Mouse (Mus musculus) forebrain, embryonic 12.5 days (tissue): ENCODE data around the gene Naaladl2. TPM values are rescaled to one million over a fixed set of nuclear protein-coding genes. Genes with fewer than 3 reads are reported as not detected.

Experiments used
- ATAC-seq: fragments of 200-750 bp; cut with Nextera tagmentation; 2 replicates; pipeline ENCODE4 v1.8.0; 2017; ENCODE audit warnings: moderate TSS enrichment; ENCODE audit not compliant: low FRiP score
- H3K27ac ChIP-seq: fragments of 300-500 bp; sonication (generic); 2 replicates; pipeline ENCODE4 v1.5.1; 2016; ENCODE audit warnings: mild to moderate bottlenecking
- H3K27me3 ChIP-seq: fragments of 300-500 bp; sonication (generic); 2 replicates; pipeline ENCODE4 v1.6.1; 2016; ENCODE audit warnings: mild to moderate bottlenecking
- H3K36me3 ChIP-seq: fragments of 300-500 bp; sonication (generic); replicated peaks from 2 replicates; pipeline ENCODE4 v1.6.1; 2016; ENCODE audit warnings: mild to moderate bottlenecking
- H3K4me1 ChIP-seq: fragments of 300-500 bp; sonication (generic); 2 replicates; pipeline ENCODE4 v1.6.1; 2016
- H3K4me2 ChIP-seq: fragments of 300-500 bp; sonication (generic); 2 replicates; pipeline ENCODE4 v1.6.1; 2016; ENCODE audit warnings: mild to moderate bottlenecking, moderate library complexity
- H3K4me3 ChIP-seq: fragments of 300-500 bp; sonication (generic); replicated peaks from 2 replicates; pipeline ENCODE4 v1.5.1; 2016; ENCODE audit warnings: mild to moderate bottlenecking
- H3K9ac ChIP-seq: fragments of 300-500 bp; sonication (generic); 2 replicates; pipeline ENCODE4 v1.6.1; 2016; ENCODE audit warnings: mild to moderate bottlenecking
- H3K9me3 ChIP-seq: fragments of 300-500 bp; sonication (generic); 2 replicates; pipeline ENCODE4 v1.6.1; 2016
- WGBS: fragments of 180-500 bp; shearing (Covaris S2); methylation state at CpG from one replicate; pipeline ENCODE4 v1.1.7; 2016; 5-methylcytosine and 5-hydroxymethylcytosine counted together
- polyA plus RNA-seq: library from polyadenylated mRNA; unstranded; fragments of >200 nt; fragmentation: Nextera tagmentation; extraction: Ambion mirVana; gene quantifications from 2 replicates; pipeline ENCODE4 v1.2.1, GENCODE M21; 2016

The Naaladl2 gene
- polyA plus RNA-seq, 1 experiment from 2014 or later, result 0.41 TPM

GRCm38 (mm10) chr3:23962961-23963621 lies 1181.0 kb downstream of the Naaladl2 start:
- H3K4me2 ChIP-seq, result no peak overlapping the region
- H3K4me3 ChIP-seq, result no peak overlapping the region
- no peaks in the 10 kb centered on the region for H3K9me3 ChIP-seq
- ATAC-seq, result no peak
- no peaks in the 10 kb centered on the region for H3K27me3 ChIP-seq
- H3K4me1 ChIP-seq, result no peaks in the 10 kb centered on the region
- no peak overlapping the region for H3K27ac ChIP-seq
- H3K36me3 ChIP-seq, result no peaks in the 10 kb centered on the region
- no peak overlapping the region for H3K9ac ChIP-seq

- no peaks in the 10 kb centered on the region for H3K27me3 ChIP-seq
- no peaks in the 10 kb centered on the region for H3K4me1 ChIP-seq
- H3K36me3 ChIP-seq, result no peaks in the 10 kb centered on the region
- H3K9me3 ChIP-seq, result no peaks in the 10 kb centered on the region
- no peak overlapping the region for H3K4me2 ChIP-seq
- WGBS, result 85% methylated on average over 2 of the region's 2 CpGs
- no peak overlapping the region for H3K27ac ChIP-seq
- no peak overlapping the region for H3K4me3 ChIP-seq
- ATAC-seq, result no peak
- no peak overlapping the region for H3K9ac ChIP-seq
These were observed 1197.9 kb downstream of the Naaladl2 start for GRCm38 (mm10) chr3:23946182-23946581.

- no peak overlapping the region for H3K27ac ChIP-seq
- no peak overlapping the region for H3K9ac ChIP-seq
- 41% methylated on average over 5 of the region's 5 CpGs for WGBS
- H3K9me3 ChIP-seq, result no peaks in the 10 kb centered on the region
- no peaks in the 10 kb centered on the region for H3K4me1 ChIP-seq
- H3K27me3 ChIP-seq, result no peaks in the 10 kb centered on the region
- no peaks in the 10 kb centered on the region for H3K36me3 ChIP-seq
- no peak overlapping the region for H3K4me3 ChIP-seq
- no peak overlapping the region for H3K4me2 ChIP-seq
- ATAC-seq, result peak; percentile 71; the same call in 1 of the 2 replicates
These were observed 1206.8 kb downstream of the Naaladl2 start for GRCm38 (mm10) chr3:23937299-23937698.

- ATAC-seq, result no peak
- Histone ChIP-seq H3K4me3 (no peak overlapping the region), H3K36me3 (no peaks in the 10 kb centered on the region), H3K4me1 (no peaks in the 10 kb centered on the region), H3K27ac (no peak overlapping the region), H3K27me3 (no peaks in the 10 kb centered on the region), H3K4me2 (no peak overlapping the region), H3K9ac (no peak overlapping the region), H3K9me3 (no peaks in the 10 kb centered on the region)
- 85% methylated on average over 4 of the region's 4 CpGs for WGBS
These were observed 1216.0 kb downstream of the Naaladl2 start for GRCm38 (mm10) chr3:23928097-23928496.

- ATAC-seq, result no peak
- Histone ChIP-seq H3K9me3 (no peaks in the 10 kb centered on the region), H3K36me3 (no peaks in the 10 kb centered on the region), H3K27ac (no peak overlapping the region), H3K4me1 (no peaks in the 10 kb centered on the region), H3K9ac (no peak overlapping the region), H3K4me3 (no peak overlapping the region), H3K27me3 (no peaks in the 10 kb centered on the region), H3K4me2 (no peak overlapping the region)
- WGBS, result 62% methylated on average over 1 of the region's 1 CpGs
These were observed 1236.4 kb downstream of the Naaladl2 start for GRCm38 (mm10) chr3:23907682-23908081.

- Histone ChIP-seq H3K27me3 (no peaks in the 10 kb centered on the region), H3K9ac (no peak overlapping the region), H3K4me2 (no peak overlapping the region), H3K27ac (no peak overlapping the region), H3K36me3 (no peaks in the 10 kb centered on the region), H3K4me3 (no peak overlapping the region), H3K4me1 (no peaks in the 10 kb centered on the region), H3K9me3 (no peaks in the 10 kb centered on the region)
- WGBS, result 88% methylated on average over 1 of the region's 1 CpGs
- no peak for ATAC-seq
These were observed 1278.4 kb downstream of the Naaladl2 start for GRCm38 (mm10) chr3:23865688-23866087.

- Histone ChIP-seq H3K4me2 (no peak overlapping the region), H3K27me3 (no peaks in the 10 kb centered on the region), H3K4me1 (no peaks in the 10 kb centered on the region), H3K9ac (no peak overlapping the region), H3K27ac (no peak overlapping the region), H3K4me3 (no peak overlapping the region), H3K9me3 (no peaks in the 10 kb centered on the region), H3K36me3 (no peaks in the 10 kb centered on the region)
- WGBS, result 81% methylated on average over 1 of the region's 1 CpGs
- ATAC-seq, result no peak
These were observed 1286.8 kb downstream of the Naaladl2 start for GRCm38 (mm10) chr3:23857275-23857674.

GRCm38 (mm10) chr3:23817585-23817984 lies 1326.5 kb downstream of the Naaladl2 start:
- H3K4me3 ChIP-seq, result no peak overlapping the region
- no peak overlapping the region for H3K9ac ChIP-seq
- no peaks in the 10 kb centered on the region for H3K27me3 ChIP-seq
- no peak overlapping the region for H3K27ac ChIP-seq
- H3K9me3 ChIP-seq, result no peaks in the 10 kb centered on the region
- H3K4me1 ChIP-seq, result no peaks in the 10 kb centered on the region
- H3K4me2 ChIP-seq, result no peak overlapping the region
- ATAC-seq, result no peak
- no peaks in the 10 kb centered on the region for H3K36me3 ChIP-seq

- no peaks in the 10 kb centered on the region for H3K27me3 ChIP-seq
- no peak overlapping the region for H3K9ac ChIP-seq
- no peak for ATAC-seq
- H3K9me3 ChIP-seq, result no peaks in the 10 kb centered on the region
- H3K36me3 ChIP-seq, result no peaks in the 10 kb centered on the region
- WGBS, result 89% methylated on average over 1 of the region's 1 CpGs
- no peaks in the 10 kb centered on the region for H3K4me1 ChIP-seq
- no peak overlapping the region for H3K4me2 ChIP-seq
- no peak overlapping the region for H3K4me3 ChIP-seq
- no peak overlapping the region for H3K27ac ChIP-seq
These were observed 1385.3 kb downstream of the Naaladl2 start for GRCm38 (mm10) chr3:23758746-23759145.
